Mouse (Mus musculus) limb, embryonic 15.5 days (tissue): ENCODE results near the gene Gins2. TPM values are rescaled to one million over a fixed set of nuclear protein-coding genes. Genes with fewer than 3 reads are reported as not detected.

Experiments
- ATAC-seq: fragments of 200-750 bp; cut with Nextera tagmentation; 2 replicates; pipeline ENCODE4 v1.8.0; 2017; ENCODE audit warnings: low read depth, moderate TSS enrichment; ENCODE audit not compliant: insufficient number of reproducible peaks, low FRiP score, low TSS enrichment
- H3K27ac ChIP-seq: fragments of 300-500 bp; sonication (generic); 2 replicates; pipeline ENCODE4 v1.5.1; 2015; ENCODE audit warnings: moderate library complexity, mild to moderate bottlenecking, inconsistent platforms
- H3K27me3 ChIP-seq: fragments of 300-500 bp; sonication (generic); 2 replicates; pipeline ENCODE4 v1.6.1; 2015; ENCODE audit warnings: inconsistent platforms
- H3K36me3 ChIP-seq: fragments of 300-500 bp; sonication (generic); 2 replicates; pipeline ENCODE4 v1.6.1; 2015; ENCODE audit warnings: inconsistent platforms
- H3K4me1 ChIP-seq: fragments of 300-500 bp; sonication (generic); 2 replicates; pipeline ENCODE4 v1.6.1; 2015; ENCODE audit warnings: inconsistent platforms
- H3K4me2 ChIP-seq: fragments of 300-500 bp; sonication (generic); 2 replicates; pipeline ENCODE4 v1.6.1; 2015; ENCODE audit warnings: mild to moderate bottlenecking, inconsistent platforms
- H3K4me3 ChIP-seq: fragments of 300-500 bp; sonication (generic); 2 replicates; pipeline ENCODE4 v1.5.1; 2015; ENCODE audit warnings: mild to moderate bottlenecking, inconsistent platforms
- H3K9ac ChIP-seq: fragments of 300-500 bp; sonication (generic); 2 replicates; pipeline ENCODE4 v1.6.1; 2015; ENCODE audit warnings: inconsistent platforms
- H3K9me3 ChIP-seq: fragments of 300-500 bp; sonication (generic); 2 replicates; pipeline ENCODE4 v1.6.1; 2016; ENCODE audit warnings: inconsistent platforms
- WGBS: fragments of 180-500 bp; shearing (Covaris S2); methylation state at CpG from one replicate; pipeline ENCODE4 v1.1.7; 2015; 5-methylcytosine and 5-hydroxymethylcytosine counted together
- polyA plus RNA-seq: library from polyadenylated mRNA; unstranded; fragments of >200 nt; fragmentation: Nextera tagmentation; extraction: Ambion mirVana; gene quantifications from 2 replicates; pipeline ENCODE4 v1.2.1, GENCODE M21; 2015

The Gins2 gene
- polyA plus RNA-seq: 81.4 and 85.2 TPM in 2 replicates

GRCm38 (mm10) chr8:120588908-120589771 lies at the start of gene Gins2:
Gene Gins2 (minus strand): TSS chr8:120589304.
- Histone ChIP-seq H3K27ac (peak within 1 kb of the TSS; percentile 74), H3K4me3 (peak within 1 kb of the TSS; percentile 65), H3K36me3 (peaks cover 16% of the 10 kb centered on the region), H3K27me3 (no peaks in the 10 kb centered on the region), H3K4me2 (peak within 1 kb of the TSS; percentile 86), H3K4me1 (peaks cover 22% of the 10 kb centered on the region), H3K9ac (peak within 1 kb of the TSS; percentile 64), H3K9me3 (no peaks in the 10 kb centered on the region)
- ATAC-seq: peak; percentile 100
- WGBS: under 1% methylated on average over 67 of the region's 67 CpGs

- Histone ChIP-seq H3K4me2 (peak overlapping the region; percentile 98), H3K27me3 (peaks cover 19% of the 10 kb centered on the region), H3K36me3 (no peaks in the 10 kb centered on the region), H3K4me1 (peaks cover 33% of the 10 kb centered on the region), H3K9me3 (no peaks in the 10 kb centered on the region), H3K9ac (peak overlapping the region; percentile 52), H3K27ac (no peak overlapping the region), H3K4me3 (peak overlapping the region; percentile 69)
- WGBS: under 1% methylated on average over 41 of the region's 42 CpGs
- no peak for ATAC-seq
Observed at GRCm38 (mm10) chr8:120634329-120634839, 45.3 kb upstream of the Gins2 start.

- 3% methylated on average over 44 of the region's 44 CpGs for WGBS
- Histone ChIP-seq H3K36me3 (no peaks in the 10 kb centered on the region), H3K27ac (no peak overlapping the region), H3K9me3 (no peaks in the 10 kb centered on the region), H3K4me3 (peak overlapping the region; percentile 69), H3K4me1 (peaks cover 33% of the 10 kb centered on the region), H3K9ac (peak overlapping the region; percentile 52), H3K27me3 (peaks cover 19% of the 10 kb centered on the region), H3K4me2 (peak overlapping the region; percentile 98)
- ATAC-seq: no peak
Observed at GRCm38 (mm10) chr8:120633665-120634271, 44.7 kb upstream of the Gins2 start.

- Histone ChIP-seq H3K4me1 (peaks cover 33% of the 10 kb centered on the region), H3K4me2 (peak overlapping the region; percentile 98), H3K27ac (no peak overlapping the region), H3K9me3 (no peaks in the 10 kb centered on the region), H3K27me3 (peaks cover 19% of the 10 kb centered on the region), H3K9ac (0 out of 2 replicates have a peak overlapping the region, but pooled peaks have one; percentile 31), H3K4me3 (peak overlapping the region; percentile 69), H3K36me3 (no peaks in the 10 kb centered on the region)
- 33% methylated on average over 17 of the region's 17 CpGs for WGBS
- ATAC-seq: 0 out of 2 replicates have a peak, but pooled peaks have one; percentile 22
Observed at GRCm38 (mm10) chr8:120632969-120633664, 44.0 kb upstream of the Gins2 start.

- Histone ChIP-seq H3K4me1 (peaks cover 33% of the 10 kb centered on the region), H3K9me3 (no peaks in the 10 kb centered on the region), H3K4me3 (no peak overlapping the region), H3K4me2 (no peak overlapping the region), H3K27me3 (peaks cover 19% of the 10 kb centered on the region), H3K36me3 (no peaks in the 10 kb centered on the region), H3K27ac (peak overlapping the region; percentile 50; the same call in 1 of the 2 replicates), H3K9ac (no peak overlapping the region)
- no peak for ATAC-seq
- 73% methylated on average over 21 of the region's 21 CpGs for WGBS
Observed at GRCm38 (mm10) chr8:120631441-120632375, 42.6 kb upstream of the Gins2 start.

- no peaks in the 10 kb centered on the region for H3K36me3 ChIP-seq
- H3K9ac ChIP-seq: no peak overlapping the region
- H3K4me3 ChIP-seq: no peak overlapping the region
- H3K9me3 ChIP-seq: no peaks in the 10 kb centered on the region
- ATAC-seq: no peak
- H3K27me3 ChIP-seq: peaks cover 19% of the 10 kb centered on the region
- H3K4me2 ChIP-seq: no peak overlapping the region
- peaks cover 33% of the 10 kb centered on the region for H3K4me1 ChIP-seq
- no peak overlapping the region for H3K27ac ChIP-seq
- 44% methylated on average over 6 of the region's 6 CpGs for WGBS
Observed at GRCm38 (mm10) chr8:120630848-120631247, 41.7 kb upstream of the Gins2 start.

GRCm38 (mm10) chr8:120630031-120630430 lies 40.9 kb upstream of the Gins2 start:
- Histone ChIP-seq H3K9ac (no peak overlapping the region), H3K4me2 (no peak overlapping the region), H3K27ac (no peak overlapping the region), H3K4me1 (peaks cover 33% of the 10 kb centered on the region), H3K9me3 (no peaks in the 10 kb centered on the region), H3K4me3 (no peak overlapping the region), H3K27me3 (peaks cover 14% of the 10 kb centered on the region), H3K36me3 (no peaks in the 10 kb centered on the region)
- no peak for ATAC-seq
- WGBS: 57% methylated on average over 5 of the region's 5 CpGs

- Histone ChIP-seq H3K4me2 (no peak overlapping the region), H3K9ac (no peak overlapping the region), H3K36me3 (no peaks in the 10 kb centered on the region), H3K27ac (no peak overlapping the region), H3K9me3 (no peaks in the 10 kb centered on the region), H3K4me1 (peaks cover 10% of the 10 kb centered on the region), H3K4me3 (no peak overlapping the region), H3K27me3 (no peaks in the 10 kb centered on the region)
- WGBS: 88% methylated on average over 5 of the region's 5 CpGs
- no peak for ATAC-seq
Observed at GRCm38 (mm10) chr8:120627298-120627697, 38.2 kb upstream of the Gins2 start.

- peaks cover 3% of the 10 kb centered on the region; the same call in 1 of the 2 replicates for H3K4me1 ChIP-seq
- H3K36me3 ChIP-seq: no peaks in the 10 kb centered on the region
- 51% methylated on average over 11 of the region's 11 CpGs for WGBS
- H3K27ac ChIP-seq: no peak overlapping the region
- H3K4me3 ChIP-seq: no peak overlapping the region
- no peaks in the 10 kb centered on the region for H3K9me3 ChIP-seq
- no peak overlapping the region for H3K4me2 ChIP-seq
- no peak for ATAC-seq
- no peaks in the 10 kb centered on the region for H3K27me3 ChIP-seq
- H3K9ac ChIP-seq: no peak overlapping the region
Observed at GRCm38 (mm10) chr8:120626461-120626860, 37.4 kb upstream of the Gins2 start.

- H3K4me2 ChIP-seq: no peak overlapping the region
- H3K27ac ChIP-seq: no peak overlapping the region
- H3K4me3 ChIP-seq: no peak overlapping the region
- WGBS: 47% methylated on average over 2 of the region's 2 CpGs
- H3K9ac ChIP-seq: no peak overlapping the region
- H3K4me1 ChIP-seq: no peaks in the 10 kb centered on the region
- no peak for ATAC-seq
- no peaks in the 10 kb centered on the region for H3K27me3 ChIP-seq
- H3K9me3 ChIP-seq: no peaks in the 10 kb centered on the region
- no peaks in the 10 kb centered on the region for H3K36me3 ChIP-seq
Observed at GRCm38 (mm10) chr8:120623608-120624007, 34.5 kb upstream of the Gins2 start.

- no peaks in the 10 kb centered on the region for H3K9me3 ChIP-seq
- H3K27ac ChIP-seq: no peak overlapping the region
- no peak for ATAC-seq
- H3K27me3 ChIP-seq: no peaks in the 10 kb centered on the region
- H3K4me2 ChIP-seq: no peak overlapping the region
- no peaks in the 10 kb centered on the region for H3K36me3 ChIP-seq
- 79% methylated on average over 14 of the region's 14 CpGs for WGBS
- H3K4me1 ChIP-seq: peaks cover 7% of the 10 kb centered on the region; the same call in 1 of the 2 replicates
- H3K9ac ChIP-seq: no peak overlapping the region
- no peak overlapping the region for H3K4me3 ChIP-seq
Observed at GRCm38 (mm10) chr8:120622161-120622560, 33.1 kb upstream of the Gins2 start.
